Mouse (Mus musculus) spleen, embryonic (tissue): ENCODE results near the gene Srgn.

ENCODE experiments used
- CTCF ChIA-PET: fragments of 350-600 bp; sonication (Branson Sonifier 250); formaldehyde crosslinking; loops from one replicate; lab custom pipeline; 2022; lab: Charles Lee

The Srgn gene

DNA sequence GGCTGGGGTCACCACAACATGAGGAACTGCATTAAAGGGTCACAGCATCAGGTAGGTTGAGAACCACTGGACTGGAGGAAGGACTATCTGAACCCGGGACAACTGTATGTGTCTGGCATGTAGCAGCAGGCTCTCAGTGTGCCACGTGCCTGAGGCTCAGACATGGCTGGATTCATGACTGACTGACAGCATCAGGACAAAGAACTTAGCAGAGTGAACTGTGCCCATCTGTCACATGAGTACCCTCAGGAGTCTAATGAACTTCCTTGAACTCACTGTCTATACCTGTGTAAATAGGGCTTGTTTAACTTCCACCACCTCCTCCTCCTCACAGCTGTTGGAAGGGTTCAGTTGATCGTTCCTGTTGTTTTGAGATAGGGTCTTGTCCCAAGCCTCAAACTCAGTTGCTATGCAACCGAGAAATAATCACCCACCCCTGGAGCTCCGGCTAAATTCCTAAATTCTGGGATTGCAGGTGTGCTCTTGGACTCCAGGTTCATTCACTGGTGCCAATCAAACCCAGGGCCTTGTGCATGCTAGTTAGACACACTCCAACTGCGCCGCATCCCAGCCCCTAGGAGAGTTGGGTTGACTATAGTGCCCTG lies 4.8 kb downstream of the Srgn start:
- CTCF ChIA-PET, result interaction anchor here (0.9 to 1.1 kb wide), 2 partner anchors 10 to 19 kb away, joined by 3 read pairs; no protein-coding TSS in a partner anchor

DNA sequence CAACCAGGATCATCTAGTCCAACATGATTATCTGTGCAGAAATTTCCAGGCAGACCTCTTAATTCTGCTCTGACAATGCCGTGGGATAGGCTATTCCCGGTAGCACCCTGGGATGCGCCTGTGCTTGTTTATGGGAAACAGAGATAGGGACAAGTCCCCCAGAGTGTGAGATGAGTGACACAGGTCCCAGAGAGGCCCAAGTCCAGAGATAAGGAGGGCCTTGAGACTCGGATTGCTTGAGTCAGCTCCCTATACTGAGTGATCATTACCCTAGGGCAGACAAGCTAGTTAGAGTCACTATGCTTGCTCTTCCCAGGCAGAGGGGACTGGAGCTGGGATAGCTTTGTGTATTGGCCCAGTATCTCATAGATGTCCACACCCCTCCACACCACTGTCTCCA lies 5.5 kb downstream of the Srgn start:
- CTCF ChIA-PET, result interaction anchor here (0.9 to 1.1 kb wide), 2 partner anchors 11 to 20 kb away, joined by 3 read pairs; no protein-coding TSS in a partner anchor

DNA sequence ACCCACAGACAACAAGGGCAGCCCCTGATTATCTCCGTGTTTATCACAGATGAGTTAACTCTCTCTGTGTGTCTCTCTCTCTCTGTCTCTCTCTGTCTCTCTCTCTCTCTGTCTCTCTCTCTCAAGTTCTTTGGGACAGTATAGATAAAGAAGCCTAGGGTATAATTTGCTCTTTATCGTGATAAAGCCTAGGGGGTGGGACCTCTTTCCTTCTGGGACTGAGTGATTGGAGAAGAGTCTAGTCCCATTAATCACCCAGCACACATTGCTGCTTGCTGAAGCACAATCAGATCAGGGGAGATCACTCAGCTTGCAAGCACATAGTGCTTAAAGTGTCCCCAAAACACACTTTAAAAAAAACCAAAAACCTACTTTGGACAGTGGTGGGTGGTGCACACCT lies 6.3 kb downstream of the Srgn start:
- CTCF ChIA-PET, result interaction anchor here (1.1 kb wide), 1 partner anchor 21 kb away, joined by 3 read pairs; no protein-coding TSS in a partner anchor

DNA sequence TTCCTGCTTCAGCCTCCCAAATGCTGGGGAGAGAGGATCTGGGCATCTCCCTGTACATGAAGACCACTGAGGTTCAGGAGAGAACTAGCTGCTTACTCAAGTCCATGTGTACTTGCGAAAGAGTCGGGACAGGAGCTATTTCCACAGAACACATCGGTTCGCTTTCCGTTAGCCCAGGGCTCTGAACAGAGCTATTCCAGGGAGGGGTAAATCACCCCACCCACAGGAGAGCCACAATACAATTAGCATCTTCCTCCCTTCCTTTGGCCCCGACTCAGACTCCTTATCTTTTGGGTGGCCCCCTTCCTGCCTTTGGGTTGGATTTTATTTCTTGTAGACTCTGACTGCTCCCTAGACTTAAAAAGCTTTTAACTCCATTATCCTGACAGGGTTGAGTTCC lies 9.7 kb downstream of the Srgn start:
- CTCF ChIA-PET, result interaction anchor here (0.6 to 0.7 kb wide), 2 partner anchors 20 to 660 kb away, joined by 3 to 5 read pairs; no protein-coding TSS in a partner anchor

DNA sequence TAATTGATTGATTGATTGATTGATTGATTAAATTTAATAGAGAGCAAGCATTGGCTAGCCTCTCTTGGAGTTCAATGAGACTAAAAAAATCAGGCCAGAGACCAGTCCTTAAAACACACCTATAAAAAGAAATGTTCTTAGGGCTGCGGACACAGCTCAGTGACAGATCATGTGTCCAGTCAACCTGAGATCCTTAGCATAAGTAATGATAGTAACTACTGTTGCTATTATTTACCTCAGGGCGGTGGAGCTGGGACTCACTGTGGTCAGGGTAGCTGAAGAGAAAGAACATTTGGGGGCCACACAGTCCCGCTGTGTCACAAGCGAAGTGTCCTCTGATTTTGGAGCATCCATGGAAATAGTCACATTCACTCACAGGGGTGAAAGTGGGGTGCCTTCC lies 14.4 kb downstream of the Srgn start:
- CTCF ChIA-PET, result no interaction called here

DNA sequence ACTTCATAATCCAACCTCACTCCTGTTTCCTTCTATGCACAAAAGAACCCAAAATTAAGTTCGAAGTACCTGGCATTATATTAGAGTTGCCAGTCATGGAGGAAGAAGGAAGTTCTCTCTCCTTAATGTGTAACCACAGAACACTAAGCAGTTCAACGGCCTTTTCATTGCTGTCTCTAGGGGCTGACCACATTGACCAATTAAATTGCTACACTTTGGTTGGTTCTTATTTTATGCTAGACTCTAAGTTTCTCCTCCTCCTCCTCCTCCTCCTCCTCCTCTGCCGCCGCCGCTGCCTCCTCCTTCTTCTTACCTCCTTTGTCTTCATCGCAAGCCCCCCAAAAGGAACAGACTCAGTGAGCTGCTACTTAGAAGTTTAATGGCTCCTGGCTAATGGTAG lies 15.7 kb downstream of the Srgn start:
- CTCF ChIA-PET, result no interaction called here

DNA sequence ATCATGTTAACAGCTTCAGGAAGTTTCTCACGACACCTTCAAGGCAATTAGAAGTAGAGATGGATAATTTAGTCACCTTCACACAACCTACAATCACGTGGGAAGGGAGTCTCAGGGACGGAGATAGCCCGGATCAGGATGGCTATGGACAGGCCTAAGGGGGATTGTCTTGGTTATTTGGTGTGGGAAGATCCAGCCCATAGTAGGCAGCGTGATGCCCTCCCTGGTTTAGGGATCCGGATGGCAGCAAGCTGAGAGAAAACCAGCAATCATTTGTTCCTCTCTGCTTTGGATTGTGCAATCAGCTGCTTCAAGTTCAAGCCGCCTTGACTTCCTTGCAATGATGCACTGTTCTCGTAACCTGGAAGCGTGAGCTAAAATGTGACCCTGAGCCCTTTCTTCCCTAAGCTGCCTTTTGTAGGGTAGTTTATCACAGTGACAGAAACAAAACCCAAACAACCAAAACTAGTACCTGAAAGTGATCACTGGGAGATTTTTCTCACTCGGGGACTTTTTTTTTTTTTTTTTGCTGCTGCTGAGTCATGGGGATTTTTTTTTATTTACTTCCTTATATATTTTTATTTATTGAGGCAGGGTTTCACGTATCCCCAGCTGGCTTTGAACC lies 18.1 kb downstream of the Srgn start:
- CTCF ChIA-PET, result interaction anchor here (0.7 to 1.2 kb wide), 3 partner anchors 9 to 56 kb away, joined by 3 to 20 read pairs (median 3); no protein-coding TSS in a partner anchor

DNA sequence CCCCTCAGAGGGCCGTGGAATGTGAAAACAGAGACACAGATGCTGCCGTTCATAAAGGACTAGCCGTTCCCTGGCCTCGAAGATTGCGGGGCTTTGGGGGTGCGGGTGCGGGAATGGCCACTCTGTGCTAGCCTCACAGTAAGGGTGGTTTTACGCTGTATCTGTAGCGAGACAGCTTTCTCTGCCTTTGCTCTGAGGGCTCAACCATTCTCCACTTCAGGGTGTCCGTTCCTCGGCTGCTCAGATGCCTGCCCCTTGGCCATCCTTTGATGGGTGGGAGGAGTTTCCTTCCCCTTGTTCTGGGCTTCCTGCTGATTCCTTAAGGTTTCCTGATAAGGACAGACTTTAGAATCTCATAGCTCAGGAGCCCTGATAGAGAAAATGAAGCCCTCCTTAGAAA lies 18.8 kb downstream of the Srgn start:
- CTCF ChIA-PET, result interaction anchor here (0.8 to 1.2 kb wide), 2 partner anchors 8 to 24 kb away, joined by 3 to 4 read pairs; no protein-coding TSS in a partner anchor

DNA sequence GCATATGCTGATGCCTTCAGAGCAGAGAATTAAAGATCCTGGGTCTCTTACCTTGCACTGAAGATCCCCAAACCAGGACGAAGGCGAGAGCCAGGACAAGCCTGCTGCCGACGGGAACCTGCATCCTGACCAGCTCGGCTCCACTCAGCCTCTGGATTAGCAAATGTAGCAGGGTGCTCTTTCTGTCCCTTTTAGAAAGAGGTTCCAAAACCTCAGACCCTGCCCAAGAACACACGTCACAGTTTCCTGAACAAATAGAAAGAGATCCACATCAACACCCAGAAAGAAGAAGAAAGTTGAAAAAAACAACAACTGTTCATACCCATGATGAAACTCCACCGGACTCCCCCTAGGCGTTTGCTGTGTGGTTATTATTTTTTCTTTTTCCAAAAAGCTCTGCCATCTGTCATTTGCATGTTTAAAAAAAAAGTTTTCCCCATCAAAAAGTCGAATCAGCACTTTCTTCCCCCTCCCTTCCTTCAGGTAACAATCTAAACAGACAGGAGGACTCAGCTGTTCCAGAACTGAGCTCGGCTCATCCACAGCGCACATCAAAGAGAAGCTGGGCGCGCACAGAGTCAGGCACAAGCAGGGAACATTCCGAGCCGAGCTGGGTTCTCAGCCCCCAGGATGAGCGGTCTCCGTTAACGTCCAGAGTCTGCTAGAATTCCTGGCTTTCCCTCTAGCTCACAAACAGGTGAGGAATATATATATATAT lies 19.5 kb downstream of the Srgn start:
- CTCF ChIA-PET, result interaction anchor here (0.8 kb wide), 1 partner anchor 25 kb away, joined by 4 read pairs; no protein-coding TSS in a partner anchor

DNA sequence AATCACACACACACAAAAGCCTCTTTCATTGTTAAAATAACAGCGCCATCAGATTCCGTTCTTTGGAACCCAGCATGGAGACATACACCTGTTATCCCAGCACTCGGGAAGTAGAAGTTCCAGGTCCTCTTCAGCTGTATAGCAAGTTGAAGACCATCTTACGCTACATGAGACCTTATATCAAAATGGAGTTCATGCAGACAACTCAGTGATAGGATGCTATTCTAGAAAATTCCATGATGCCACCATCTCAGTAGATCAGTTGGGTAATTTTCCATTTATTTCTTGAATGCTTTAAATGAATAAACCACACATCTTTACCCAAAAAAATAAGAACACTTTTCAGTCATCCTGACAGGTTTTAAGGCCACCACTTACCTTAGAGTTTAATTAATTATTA lies 20.2 kb downstream of the Srgn start:
- CTCF ChIA-PET, result interaction anchor here (1.2 kb wide), 1 partner anchor 21 kb away, joined by 4 read pairs; no protein-coding TSS in a partner anchor

DNA sequence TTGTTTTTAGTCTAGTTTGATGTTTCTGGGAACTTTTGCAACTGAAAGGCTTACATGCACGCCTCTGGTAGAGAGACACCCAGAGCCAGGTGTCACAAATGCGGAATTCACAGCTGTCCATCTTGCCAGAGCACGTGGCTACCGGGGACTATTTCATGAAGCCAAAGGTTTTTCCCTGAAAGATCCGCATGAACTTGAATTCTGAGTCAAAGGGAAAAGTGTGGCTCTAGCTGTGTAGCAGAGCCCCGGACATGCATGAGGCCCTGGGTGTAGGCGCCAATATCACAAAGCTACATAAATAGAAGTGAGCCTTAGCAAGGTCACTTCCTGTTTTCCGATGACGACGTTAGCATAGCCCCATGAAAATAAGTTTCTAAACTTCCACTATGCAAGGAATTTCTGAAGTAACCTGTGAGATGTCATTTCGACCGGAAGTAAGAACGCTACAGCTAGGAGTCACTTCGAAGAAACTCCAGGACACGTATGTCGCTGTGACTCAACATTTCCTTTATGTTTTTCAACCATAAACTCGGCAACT lies 21.2 kb downstream of the Srgn start:
- CTCF ChIA-PET, result interaction anchor here (1.1 to 1.6 kb wide), 5 partner anchors 17 to 46 kb away, joined by 3 to 6 read pairs (median 4); no protein-coding TSS in a partner anchor

DNA sequence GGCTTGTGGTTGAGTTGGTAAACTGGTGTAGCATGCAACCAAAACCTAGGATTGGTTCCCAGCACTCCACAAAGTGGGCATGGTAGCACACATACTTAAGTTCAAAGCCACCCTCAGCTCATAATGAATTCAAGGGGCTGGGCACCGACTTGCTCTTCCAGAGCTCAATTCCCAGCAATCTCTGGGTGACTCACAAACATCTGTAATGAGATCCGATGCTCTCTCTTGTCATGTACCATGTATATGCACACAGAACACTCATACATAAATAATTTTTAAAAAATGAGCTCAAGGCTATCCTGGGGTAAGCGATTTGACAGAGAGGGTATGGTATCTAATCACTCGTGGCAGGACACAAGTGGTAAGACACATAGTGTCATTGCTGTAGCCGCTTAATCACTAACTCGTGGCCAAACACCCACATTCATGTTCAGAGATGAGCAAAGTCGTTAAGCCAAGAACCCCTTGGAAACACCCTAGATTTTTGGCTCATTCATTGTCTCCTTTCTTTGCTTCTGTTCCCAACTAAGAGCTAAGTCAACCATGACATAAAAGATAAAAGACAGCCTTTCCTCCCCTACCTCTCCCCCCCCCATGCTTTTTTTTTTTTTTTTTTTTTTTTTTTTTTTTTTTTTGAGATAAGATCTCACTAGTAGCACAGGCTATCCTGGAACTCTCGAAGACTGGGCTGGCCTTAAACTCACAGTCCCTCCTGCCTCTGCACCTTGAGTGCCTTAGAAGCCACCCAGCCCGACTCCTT lies 21.8 kb downstream of the Srgn start:
- CTCF ChIA-PET, result interaction anchor here (1.1 to 1.6 kb wide), 4 partner anchors 18 to 47 kb away, joined by 3 to 6 read pairs (median 4); no protein-coding TSS in a partner anchor

DNA sequence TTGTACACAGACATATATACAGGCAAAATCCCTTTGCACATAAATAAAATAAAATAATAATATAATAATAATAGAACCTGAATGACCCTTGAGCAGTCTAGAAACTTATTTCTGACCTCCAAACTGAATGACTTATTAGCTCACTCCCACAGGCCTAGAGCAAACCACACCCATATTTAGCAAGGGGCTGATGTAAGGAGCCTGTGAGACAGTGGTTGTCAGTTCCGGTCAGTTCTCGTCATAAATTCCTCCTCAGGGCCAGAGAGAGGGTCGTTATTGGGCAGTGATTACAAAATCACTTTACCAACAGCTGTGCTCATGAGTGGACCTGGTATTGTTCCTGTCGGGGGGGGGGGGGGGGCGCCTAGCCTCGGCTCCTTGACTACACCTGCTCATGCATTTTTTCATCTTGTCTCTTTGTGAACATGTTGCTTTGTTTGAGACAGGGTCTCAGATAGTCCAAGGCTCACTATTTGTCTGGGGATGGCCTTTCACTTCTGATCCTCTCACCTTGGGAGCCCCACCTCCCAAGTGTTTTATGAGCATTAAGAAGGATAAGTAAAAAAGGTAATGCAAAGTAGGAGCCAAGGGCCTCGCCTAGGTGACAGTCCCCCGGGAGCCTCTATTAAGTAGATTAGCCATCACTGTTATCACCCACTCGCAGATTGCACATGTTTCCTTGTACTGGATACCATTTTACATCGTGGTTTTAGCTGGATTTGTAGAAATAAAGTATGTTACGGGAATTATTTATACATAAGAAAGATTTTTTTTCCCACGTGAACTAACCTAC lies 23.2 kb downstream of the Srgn start:
- CTCF ChIA-PET, result interaction anchor here (0.7 to 1.0 kb wide), 3 partner anchors 13 to 56 kb away, joined by 3 to 7 read pairs (median 3); no protein-coding TSS in a partner anchor

DNA sequence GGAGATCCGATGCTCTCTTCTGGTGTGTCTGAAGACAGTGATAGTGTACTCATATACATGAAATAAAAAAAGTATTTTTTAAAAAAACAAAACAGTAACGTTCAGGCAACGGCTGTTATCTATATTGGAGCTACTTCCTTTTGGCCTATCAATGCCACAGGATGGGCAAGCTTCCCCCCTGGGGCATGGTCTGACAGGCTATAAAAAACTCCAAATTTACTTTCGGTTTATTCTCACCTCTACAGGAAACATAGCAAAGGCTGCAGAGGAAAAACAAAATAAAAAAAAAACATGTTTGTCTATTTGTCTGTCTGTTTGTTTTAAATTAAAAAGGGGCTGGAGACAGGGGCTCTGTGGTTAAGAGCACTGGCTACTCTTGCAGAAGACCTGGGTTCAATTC lies 23.9 kb downstream of the Srgn start:
- CTCF ChIA-PET, result interaction anchor here (0.7 to 1.0 kb wide), 3 partner anchors 12 to 56 kb away, joined by 3 to 7 read pairs (median 3); no protein-coding TSS in a partner anchor

DNA sequence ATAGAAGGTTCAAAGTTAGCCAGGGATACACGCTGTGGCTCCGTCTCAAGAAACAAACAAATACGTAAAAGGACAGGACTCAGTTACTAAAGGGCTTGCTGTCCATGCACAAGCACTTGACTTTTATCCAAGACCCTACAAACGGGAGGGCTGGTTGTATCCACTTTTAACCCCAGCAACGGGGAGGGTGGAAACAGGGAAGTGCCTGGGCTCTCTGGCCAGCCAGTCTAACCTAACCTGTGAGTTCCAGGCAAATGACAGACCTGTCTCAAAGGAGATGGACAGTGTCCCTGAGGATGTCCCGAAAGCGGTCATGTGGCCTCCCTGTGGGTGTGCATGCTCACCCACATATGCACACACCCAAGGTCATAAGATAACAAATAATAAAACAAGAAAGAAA lies 25.3 kb downstream of the Srgn start:
- CTCF ChIA-PET, result no interaction called here

DNA sequence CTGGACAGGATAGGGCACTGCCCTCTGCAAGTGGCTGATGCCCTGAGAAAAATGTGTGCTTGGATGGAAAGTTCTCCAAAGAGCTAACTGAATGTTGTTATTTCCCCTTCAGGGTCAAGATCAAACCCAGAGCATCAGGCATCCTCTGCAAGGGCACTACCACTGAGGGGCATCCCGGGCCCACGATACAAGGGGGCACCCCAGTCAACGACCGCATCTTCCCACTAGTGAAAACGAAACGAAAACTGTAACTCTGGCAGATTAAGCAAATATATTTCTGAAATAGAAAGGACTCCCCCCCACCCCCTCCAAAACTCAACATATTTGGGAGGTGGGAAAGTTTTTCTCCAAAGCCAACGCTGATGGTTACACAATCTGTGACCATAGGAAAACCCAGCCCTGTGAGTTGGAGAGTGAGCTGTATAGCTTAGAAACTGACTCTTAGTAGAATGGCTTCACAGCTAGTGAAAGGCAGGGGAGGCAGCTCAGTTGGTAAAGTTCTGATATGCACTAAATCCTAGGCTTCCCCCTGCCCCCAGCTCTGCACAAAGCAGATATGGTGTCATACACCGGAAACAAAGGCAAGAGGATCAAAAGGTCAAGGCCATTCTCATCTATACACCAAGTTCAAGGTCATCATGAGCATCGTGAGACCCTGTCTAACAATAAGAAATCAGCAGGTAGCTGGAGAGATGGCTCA lies 26.2 kb downstream of the Srgn start:
- CTCF ChIA-PET, result interaction anchor here (0.6 to 1.3 kb wide), 3 partner anchors 8 to 49 kb away, joined by 3 to 9 read pairs (median 6); no protein-coding TSS in a partner anchor

DNA sequence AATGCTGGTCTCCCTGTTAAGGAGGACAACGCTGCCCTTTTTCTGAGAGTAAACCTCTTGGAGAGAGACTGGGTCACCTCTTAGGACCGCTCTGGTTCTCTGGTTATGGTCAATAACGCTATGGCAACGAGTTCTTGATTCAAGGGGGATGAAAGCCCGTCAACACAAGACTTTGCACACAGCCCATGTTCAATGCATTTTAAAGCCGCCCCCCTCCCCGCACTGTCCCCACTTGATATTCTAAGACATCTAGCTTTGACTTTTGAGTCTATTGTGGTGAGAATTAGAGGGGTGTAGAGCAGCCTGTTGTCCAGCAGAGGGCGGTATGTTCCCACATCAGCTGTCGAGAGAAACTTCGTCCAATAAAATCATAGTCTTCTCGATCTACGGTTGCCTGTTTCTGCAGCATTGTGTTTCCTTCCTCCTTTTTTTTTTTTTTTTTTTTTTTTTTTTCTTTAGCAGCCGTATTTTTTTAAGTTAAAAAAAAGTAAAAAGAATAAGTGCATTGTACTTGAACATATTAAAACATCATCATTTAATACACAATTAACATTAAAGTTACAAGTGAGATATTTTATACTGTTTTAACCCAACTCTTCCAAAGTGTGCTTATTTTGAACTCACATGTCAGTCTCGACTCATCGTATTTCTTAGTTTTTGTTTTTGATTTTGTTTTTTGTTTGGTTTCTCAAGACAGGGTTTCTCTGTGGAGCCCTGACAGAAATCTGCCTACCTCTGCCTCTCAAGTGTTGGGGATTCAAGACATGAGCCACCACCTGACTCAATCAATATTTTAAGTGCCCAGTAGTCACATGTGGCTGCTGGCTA lies 26.9 kb downstream of the Srgn start:
- CTCF ChIA-PET, result interaction anchor here (0.9 to 1.3 kb wide), 5 partner anchors 9 to 76 kb away, joined by 3 to 4 read pairs (median 4); no protein-coding TSS in a partner anchor

DNA sequence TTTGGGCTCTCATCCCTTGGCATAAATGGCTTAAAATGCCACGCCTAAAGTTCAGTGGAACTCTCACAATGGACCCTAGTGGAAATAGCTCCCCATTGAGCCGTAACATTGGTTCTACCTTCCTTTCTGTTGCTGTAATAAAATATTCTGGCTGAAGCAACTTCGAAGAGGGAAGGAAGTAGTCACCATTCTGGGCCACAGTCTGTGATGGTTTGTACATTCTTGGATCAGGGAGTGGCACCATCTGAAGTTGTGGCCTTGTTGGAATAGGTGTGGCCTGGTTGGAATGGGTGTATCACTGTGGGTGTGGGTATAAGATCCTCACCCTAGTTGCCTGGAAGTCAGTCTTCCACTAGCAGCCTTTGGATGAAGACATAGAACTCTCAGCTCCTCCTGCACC lies 35.6 kb downstream of the Srgn start:
- CTCF ChIA-PET, result interaction anchor here (1.0 kb wide), 1 partner anchor 12 kb away, joined by 3 read pairs; no protein-coding TSS in a partner anchor
